Mouse (Mus musculus): Measurements from ENCODE around the gene Tmem158. TPM values are rescaled to one million over a fixed set of nuclear protein-coding genes. Genes with fewer than 3 reads are reported as not detected.
A peak's percentile ranks its signal among the peaks of the same experiment; 100 is the strongest.

Tmem158 gene
- polyA plus RNA-seq, 1 experiment, result 2.1 TPM

- H3K27ac ChIP-seq (ENCODE audit: insufficient read depth, low read length), result no peak overlapping the region
- TF ChIP-seq CTCF (IDR thresholded peaks at IDR 0.05; ENCODE audit: borderline replicate concordance, insufficient read depth, low read length) (no peak), POLR2A (IDR thresholded peaks at IDR 0.05; ENCODE audit: low read depth, low read length) (no peak)
- no peaks in the 10 kb centered on the region for H3K4me1 ChIP-seq (ENCODE audit: control insufficient read depth, insufficient read depth, low read length)
- H3K4me3 ChIP-seq (ENCODE audit: insufficient read depth, low read length), result no peak overlapping the region
Measured at GRCm38 (mm10) chr9:123258796-123259195, 1.8 kb downstream of the Tmem158 start.

- no peak overlapping the region for H3K4me3 ChIP-seq (ENCODE audit: insufficient read depth, low read length)
- no peak for TF ChIP-seq POLR2A (IDR thresholded peaks at IDR 0.05; ENCODE audit: low read depth, low read length)
- no peak for TF ChIP-seq CTCF (IDR thresholded peaks at IDR 0.05; ENCODE audit: borderline replicate concordance, insufficient read depth, low read length)
- no peaks in the 10 kb centered on the region for H3K4me1 ChIP-seq (ENCODE audit: control insufficient read depth, insufficient read depth, low read length)
- no peak overlapping the region for H3K27ac ChIP-seq (ENCODE audit: insufficient read depth, low read length)
Measured at GRCm38 (mm10) chr9:123255736-123256135, 4.8 kb downstream of the Tmem158 start.

- peaks cover 8% of the 10 kb centered on the region; the same call in 1 of the 2 replicates for H3K4me1 ChIP-seq (ENCODE audit: control insufficient read depth, insufficient read depth, low read length)
- H3K4me3 ChIP-seq (ENCODE audit: insufficient read depth, low read length), result no peak overlapping the region
- no peak overlapping the region for H3K27ac ChIP-seq (ENCODE audit: insufficient read depth, low read length)
- no peak for TF ChIP-seq CTCF (IDR thresholded peaks at IDR 0.05; ENCODE audit: borderline replicate concordance, insufficient read depth, low read length)
- no peak for TF ChIP-seq POLR2A (IDR thresholded peaks at IDR 0.05; ENCODE audit: low read depth, low read length)
Measured at GRCm38 (mm10) chr9:123247992-123248391, 12.6 kb downstream of the Tmem158 start.

GRCm38 (mm10) chr9:123245146-123245545 is 15.4 kb downstream of the Tmem158 start:
- H3K4me3 ChIP-seq (ENCODE audit: insufficient read depth, low read length), result no peak overlapping the region
- TF ChIP-seq POLR2A (IDR thresholded peaks at IDR 0.05; ENCODE audit: low read depth, low read length) (no peak), CTCF (IDR thresholded peaks at IDR 0.05; ENCODE audit: borderline replicate concordance, insufficient read depth, low read length) (no peak)
- peaks cover 8% of the 10 kb centered on the region; the same call in 1 of the 2 replicates for H3K4me1 ChIP-seq (ENCODE audit: control insufficient read depth, insufficient read depth, low read length)
- no peak overlapping the region for H3K27ac ChIP-seq (ENCODE audit: insufficient read depth, low read length)

GRCm38 (mm10) chr9:123243988-123244387 is 16.6 kb downstream of the Tmem158 start:
- TF ChIP-seq CTCF (IDR thresholded peaks at IDR 0.05; ENCODE audit: borderline replicate concordance, insufficient read depth, low read length) (no peak), POLR2A (IDR thresholded peaks at IDR 0.05; ENCODE audit: low read depth, low read length) (no peak)
- Histone ChIP-seq H3K27ac (ENCODE audit: insufficient read depth, low read length) (peak overlapping the region; percentile 58), H3K4me1 (ENCODE audit: control insufficient read depth, insufficient read depth, low read length) (peaks cover 8% of the 10 kb centered on the region; the same call in 1 of the 2 replicates), H3K4me3 (ENCODE audit: insufficient read depth, low read length) (no peak overlapping the region)

- Histone ChIP-seq H3K27ac (ENCODE audit: insufficient read depth, low read length) (no peak overlapping the region), H3K4me3 (ENCODE audit: insufficient read depth, low read length) (no peak overlapping the region), H3K4me1 (ENCODE audit: control insufficient read depth, insufficient read depth, low read length) (peaks cover 19% of the 10 kb centered on the region)
- TF ChIP-seq CTCF (IDR thresholded peaks at IDR 0.05; ENCODE audit: borderline replicate concordance, insufficient read depth, low read length) (no peak), POLR2A (IDR thresholded peaks at IDR 0.05; ENCODE audit: low read depth, low read length) (no peak)
Measured at GRCm38 (mm10) chr9:123241191-123241590, 19.4 kb downstream of the Tmem158 start.

GRCm38 (mm10) chr9:123240751-123241150 is 19.8 kb downstream of the Tmem158 start:
- Histone ChIP-seq H3K4me3 (ENCODE audit: insufficient read depth, low read length) (no peak overlapping the region), H3K4me1 (ENCODE audit: control insufficient read depth, insufficient read depth, low read length) (peaks cover 19% of the 10 kb centered on the region), H3K27ac (ENCODE audit: insufficient read depth, low read length) (no peak overlapping the region)
- no peak for TF ChIP-seq POLR2A (IDR thresholded peaks at IDR 0.05; ENCODE audit: low read depth, low read length)
- no peak for TF ChIP-seq CTCF (IDR thresholded peaks at IDR 0.05; ENCODE audit: borderline replicate concordance, insufficient read depth, low read length)

- Histone ChIP-seq H3K4me3 (ENCODE audit: insufficient read depth, low read length) (no peak overlapping the region), H3K27ac (ENCODE audit: insufficient read depth, low read length) (no peak overlapping the region), H3K4me1 (ENCODE audit: control insufficient read depth, insufficient read depth, low read length) (peaks cover 19% of the 10 kb centered on the region)
- TF ChIP-seq POLR2A (IDR thresholded peaks at IDR 0.05; ENCODE audit: low read depth, low read length) (no peak), CTCF (IDR thresholded peaks at IDR 0.05; ENCODE audit: borderline replicate concordance, insufficient read depth, low read length) (no peak)
Measured at GRCm38 (mm10) chr9:123240271-123240670, 20.3 kb downstream of the Tmem158 start.

- H3K27ac ChIP-seq (ENCODE audit: insufficient read depth, low read length), result no peak overlapping the region
- H3K4me1 ChIP-seq (ENCODE audit: control insufficient read depth, insufficient read depth, low read length), result peaks cover 19% of the 10 kb centered on the region
- H3K4me3 ChIP-seq (ENCODE audit: insufficient read depth, low read length), result no peak overlapping the region
- no peak for TF ChIP-seq CTCF (IDR thresholded peaks at IDR 0.05; ENCODE audit: borderline replicate concordance, insufficient read depth, low read length)
- no peak for TF ChIP-seq POLR2A (IDR thresholded peaks at IDR 0.05; ENCODE audit: low read depth, low read length)
Measured at GRCm38 (mm10) chr9:123239651-123240050, 20.9 kb downstream of the Tmem158 start.

- TF ChIP-seq POLR2A (IDR thresholded peaks at IDR 0.05; ENCODE audit: low read depth, low read length), result no peak; the same call in 1 of the 2 replicates
- TF ChIP-seq CTCF (IDR thresholded peaks at IDR 0.05; ENCODE audit: borderline replicate concordance, insufficient read depth, low read length), result no peak
- no peak overlapping the region for H3K4me3 ChIP-seq (ENCODE audit: insufficient read depth, low read length)
- peaks cover 10% of the 10 kb centered on the region for H3K4me1 ChIP-seq (ENCODE audit: control insufficient read depth, insufficient read depth, low read length)
- peak overlapping the region; percentile 78 for H3K27ac ChIP-seq (ENCODE audit: insufficient read depth, low read length)
Measured at GRCm38 (mm10) chr9:123238256-123239045, 22.1 kb downstream of the Tmem158 start.
